Mouse (Mus musculus) neural tube, embryonic 14.5 days (tissue): Measurements from ENCODE around the gene Bag6. TPM values are rescaled to one million over a fixed set of nuclear protein-coding genes. Genes with fewer than 3 reads are reported as not detected.
"Not testable (repeated sequence)": the region's sequence is repeated elsewhere in the genome, so short reads cannot be mapped to it uniquely, and the experiment has no call there.

Experiments
- ATAC-seq: fragments of 200-750 bp; cut with Nextera tagmentation; 2 replicates; pipeline ENCODE4 v1.8.0; 2017; ENCODE audit warnings: low read depth, mild to moderate bottlenecking, moderate TSS enrichment, moderate library complexity
- H3K27ac ChIP-seq: fragments of 300-500 bp; sonication (generic); 2 replicates; pipeline ENCODE4 v1.5.1; 2014; ENCODE audit warnings: low read depth, mild to moderate bottlenecking, control low read depth, low read length, moderate library complexity, mixed read lengths
- H3K27me3 ChIP-seq: fragments of 300-500 bp; sonication (generic); 2 replicates; pipeline ENCODE4 v1.6.1; 2014; ENCODE audit warnings: low read length; ENCODE audit not compliant: control insufficient read depth, insufficient read depth
- H3K36me3 ChIP-seq: fragments of 300-500 bp; sonication (generic); 2 replicates; pipeline ENCODE4 v1.6.1; 2014; ENCODE audit warnings: low read length, mixed read lengths; ENCODE audit not compliant: control insufficient read depth, insufficient read depth
- H3K4me1 ChIP-seq: fragments of 300-500 bp; sonication (generic); 2 replicates; pipeline ENCODE4 v1.6.1; 2014; ENCODE audit warnings: low read length; ENCODE audit not compliant: control insufficient read depth, insufficient read depth
- H3K4me2 ChIP-seq: fragments of 300-500 bp; sonication (generic); 2 replicates; pipeline ENCODE4 v1.6.1; 2014; ENCODE audit warnings: mild to moderate bottlenecking, low read depth, low read length, control low read depth
- H3K4me3 ChIP-seq: fragments of 300-500 bp; sonication (generic); 2 replicates; pipeline ENCODE4 v1.5.1; 2014; ENCODE audit warnings: low read depth, low read length, control low read depth, mixed read lengths
- H3K9ac ChIP-seq: fragments of 300-500 bp; sonication (generic); replicated peaks from 2 replicates; pipeline ENCODE4 v1.6.1; 2014; ENCODE audit warnings: low read depth, mild to moderate bottlenecking, control low read depth, low read length, mixed read lengths
- H3K9me3 ChIP-seq: fragments of 300-500 bp; sonication (generic); 2 replicates; pipeline ENCODE4 v1.6.1; 2016; ENCODE audit warnings: low read length; ENCODE audit not compliant: control insufficient read depth
- WGBS: fragments of 180-500 bp; shearing (Covaris S2); extraction: QIAGEN DNeasy Blood & Tissue Kit; methylation state at CpG from one replicate; pipeline ENCODE4 v1.1.7; 2014; 5-methylcytosine and 5-hydroxymethylcytosine counted together
- polyA plus RNA-seq: library from polyadenylated mRNA; unstranded; fragments of >200 nt; fragmentation: Nextera tagmentation; extraction: Ambion mirVana; gene quantifications from 2 replicates; pipeline ENCODE4 v1.2.1, GENCODE M21; 2014

Gene Bag6
- polyA plus RNA-seq, 1 experiment from 2014 or later: 102 TPM

GRCm38 (mm10) chr17:35106522-35106921 is 28.5 kb upstream of the Bag6 start:
- Histone ChIP-seq H3K27ac (no peak overlapping the region), H3K9me3 (no peaks in the 10 kb centered on the region), H3K4me2 (no peak overlapping the region), H3K27me3 (no peaks in the 10 kb centered on the region), H3K36me3 (peaks cover 24% of the 10 kb centered on the region), H3K4me1 (no peaks in the 10 kb centered on the region), H3K9ac (no peak overlapping the region), H3K4me3 (no peak overlapping the region)
- WGBS: 73% methylated on average over 3 of the region's 3 CpGs
- no peak for ATAC-seq

GRCm38 (mm10) chr17:35108097-35108496 is 26.9 kb upstream of the Bag6 start, which contains the start of gene Ly6g5c:
TSS of gene Ly6g5c (plus strand) at chr17:35108279.
- WGBS: 70% methylated on average over 6 of the region's 6 CpGs
- peaks cover 11% of the 10 kb centered on the region for H3K36me3 ChIP-seq
- no peak within 1 kb of the TSS for H3K27ac ChIP-seq
- H3K4me1 ChIP-seq: no peaks in the 10 kb centered on the region
- no peaks in the 10 kb centered on the region for H3K9me3 ChIP-seq
- H3K9ac ChIP-seq: no peak within 1 kb of the TSS
- H3K4me3 ChIP-seq: no peak within 1 kb of the TSS
- no peak within 1 kb of the TSS for H3K4me2 ChIP-seq
- no peaks in the 10 kb centered on the region for H3K27me3 ChIP-seq
- ATAC-seq: no peak

- Histone ChIP-seq H3K4me3 (no peak overlapping the region), H3K36me3 (peaks cover 16% of the 10 kb centered on the region), H3K9ac (no peak overlapping the region), H3K27me3 (no peaks in the 10 kb centered on the region), H3K4me1 (no peaks in the 10 kb centered on the region), H3K4me2 (no peak overlapping the region), H3K27ac (no peak overlapping the region), H3K9me3 (no peaks in the 10 kb centered on the region)
- WGBS: 74% methylated on average over 9 of the region's 9 CpGs
- ATAC-seq: no peak
These were observed 23.2 kb upstream of the Bag6 start for GRCm38 (mm10) chr17:35111774-35112173.

- 86% methylated on average over 8 of the region's 8 CpGs for WGBS
- ATAC-seq: no peak
- no peaks in the 10 kb centered on the region for H3K9me3 ChIP-seq
- peaks cover 4% of the 10 kb centered on the region for H3K4me1 ChIP-seq
- H3K27me3 ChIP-seq: no peaks in the 10 kb centered on the region
- no peak within 1 kb of the TSS for H3K4me3 ChIP-seq
- peaks cover 34% of the 10 kb centered on the region for H3K36me3 ChIP-seq
- no peak within 1 kb of the TSS for H3K4me2 ChIP-seq
- H3K9ac ChIP-seq: no peak within 1 kb of the TSS
- no peak within 1 kb of the TSS for H3K27ac ChIP-seq
These were observed 19.6 kb upstream of the Bag6 start, which contains the start of gene Ly6g5b for GRCm38 (mm10) chr17:35115046-35116019. TSS of gene Ly6g5b (minus strand) at chr17:35115428.

GRCm38 (mm10) chr17:35120745-35121142 is 14.2 kb upstream of the Bag6 start:
- Histone ChIP-seq H3K4me3 (peak overlapping the region; percentile 86), H3K4me1 (peaks cover 10% of the 10 kb centered on the region), H3K4me2 (peak overlapping the region; percentile 96), H3K9ac (peak overlapping the region; percentile 86), H3K27ac (peak overlapping the region; percentile 23; the same call in 1 of the 2 replicates), H3K9me3 (no peaks in the 10 kb centered on the region), H3K27me3 (no peaks in the 10 kb centered on the region), H3K36me3 (peaks cover 27% of the 10 kb centered on the region)
- under 1% methylated on average over 33 of the region's 33 CpGs for WGBS
- no peak; the same call in none of the 2 replicates for ATAC-seq

GRCm38 (mm10) chr17:35121143-35121799 is 13.7 kb upstream of the Bag6 start, which contains the start of gene Gpank1:
TSS of gene Gpank1 (plus strand) at chr17:35121455.
- peak; percentile 92 for ATAC-seq
- Histone ChIP-seq H3K36me3 (peaks cover 22% of the 10 kb centered on the region), H3K27me3 (no peaks in the 10 kb centered on the region), H3K4me2 (peak within 1 kb of the TSS; percentile 96), H3K9me3 (no peaks in the 10 kb centered on the region), H3K27ac (peak within 1 kb of the TSS; percentile 85), H3K4me1 (peaks cover 10% of the 10 kb centered on the region), H3K9ac (peak within 1 kb of the TSS; percentile 86), H3K4me3 (peak within 1 kb of the TSS; percentile 86)
- WGBS: under 1% methylated on average over 50 of the region's 50 CpGs

- WGBS: under 1% methylated on average over 19 of the region's 19 CpGs
- peak within 1 kb of the TSS; percentile 86 for H3K9ac ChIP-seq
- peak within 1 kb of the TSS; percentile 86 for H3K4me3 ChIP-seq
- H3K4me2 ChIP-seq: peak within 1 kb of the TSS; percentile 96
- H3K27ac ChIP-seq: peak within 1 kb of the TSS; percentile 85
- H3K27me3 ChIP-seq: no peaks in the 10 kb centered on the region
- peak; percentile 50 for ATAC-seq
- no peaks in the 10 kb centered on the region for H3K9me3 ChIP-seq
- H3K4me1 ChIP-seq: peaks cover 13% of the 10 kb centered on the region
- peaks cover 20% of the 10 kb centered on the region for H3K36me3 ChIP-seq
These were observed 13.1 kb upstream of the Bag6 start, which contains the start of gene Csnk2b for GRCm38 (mm10) chr17:35121871-35122303. TSS of gene Csnk2b (minus strand) at chr17:35122053.

GRCm38 (mm10) chr17:35123287-35123686 is 11.7 kb upstream of the Bag6 start:
- H3K4me1 ChIP-seq: peaks cover 22% of the 10 kb centered on the region
- 93% methylated on average over 9 of the region's 9 CpGs for WGBS

More at GRCm38 (mm10) chr17:35123287-35123686, 11.7 kb upstream of the Bag6 start:
- H3K9me3 ChIP-seq, H3K27ac ChIP-seq, ATAC-seq, H3K27me3 ChIP-seq, H3K9ac ChIP-seq, H3K4me3 ChIP-seq, H3K4me2 ChIP-seq: not testable (repeated sequence)
- peaks cover 10% of the 10 kb centered on the region for H3K36me3 ChIP-seq
